8 mouse cellular contexts compared by ENCODE assay signal in the genomic region with DNA sequence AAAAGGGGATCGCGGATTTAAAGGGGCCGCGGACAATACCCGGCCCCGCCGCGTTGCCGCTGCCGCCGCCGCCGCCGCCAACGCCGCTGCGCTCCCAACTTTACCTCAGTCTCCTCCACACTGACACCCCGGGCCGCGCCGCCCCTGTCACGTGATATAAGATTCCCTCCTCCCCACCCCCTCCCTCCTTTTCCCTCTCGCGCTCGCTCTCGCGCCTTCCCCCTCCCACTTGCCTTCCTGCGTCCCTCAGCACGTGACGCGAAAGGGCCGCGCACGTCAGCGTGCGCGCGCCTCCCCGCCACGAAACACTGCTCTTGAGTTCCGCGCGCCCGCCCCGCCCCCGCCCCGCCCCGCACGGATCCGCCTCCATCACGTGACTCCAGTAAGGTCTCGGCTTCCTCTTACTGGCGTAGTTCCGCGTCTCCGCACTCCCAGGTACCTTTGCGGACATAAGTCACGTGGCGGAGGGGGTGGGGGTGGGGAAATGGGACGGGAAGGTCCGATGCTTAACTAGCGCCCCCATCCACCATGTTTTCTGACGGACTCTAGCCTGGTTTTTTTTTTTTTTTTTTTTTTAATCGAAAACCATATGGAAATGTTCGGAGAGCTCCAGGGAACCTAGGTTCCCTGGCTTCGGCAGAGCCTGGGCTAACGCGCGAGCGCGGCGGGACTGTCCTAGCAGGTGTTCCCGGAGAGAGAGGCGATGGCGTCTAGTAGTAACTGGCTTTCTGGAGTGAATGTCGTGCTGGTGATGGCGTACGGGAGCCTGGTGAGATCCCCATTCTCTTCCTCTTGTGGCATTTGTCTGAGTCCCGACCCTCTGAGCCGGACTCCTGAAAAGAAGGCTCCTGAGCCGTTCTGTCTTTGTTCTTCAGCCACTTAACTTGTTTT. TPM values are rescaled to one million over a fixed set of nuclear protein-coding genes. Genes with fewer than 3 reads are reported as not detected.
DNase-seq lines count a peak whose midpoint lies in the region; ATAC-seq and TF ChIP-seq lines count a peak whose summit lies in the region.

A gene (minus strand): TSS at position 278 of the 891 bp plus-strand sequence.

- in situ Hi-C loops in Patski (cut with MboI; ENCODE audit: low pct_unique_long_range_greater_than_20kb), result no loop called here

- CTCF ChIA-PET in Patski (lab: Charles Lee), result interaction anchor here (5.8 kb wide), 1 partner anchor 13 kb away, joined by 51 read pairs; no protein-coding TSS in a partner anchor

- H3K4me2 ChIP-seq in hindbrain, embryonic 13.5 days, result peak within 1 kb of the TSS; percentile 81

- H3K9me3 ChIP-seq in hindbrain, embryonic 13.5 days, result no peaks in the 10 kb centered on the region

- POLR2A ChIA-PET in Patski (lab: Charles Lee), result interaction anchor here (0.6 to 1.5 kb wide), 5 partner anchors 13 to 305 kb away, joined by 3 to 5 read pairs (median 4); a partner anchor contains a TSS

- H3K27me3 ChIP-seq in Patski, result no peaks in the 10 kb centered on the region
- no peaks in the 10 kb centered on the region for H3K27me3 ChIP-seq in hindbrain, embryonic 13.5 days

- TF ChIP-seq CTCF in Patski (IDR thresholded peaks at IDR 0.05), result no peak

- H3K4me1 ChIP-seq in hindbrain, embryonic 13.5 days (replicated peaks), result peaks cover 45% of the 10 kb centered on the region

- H3K4me3 ChIP-seq in hindbrain, embryonic 13.5 days, result peak within 1 kb of the TSS; percentile 87

- peak; percentile 70 for ATAC-seq in Patski
- ATAC-seq in hindbrain, embryonic 13.5 days (ENCODE audit: low FRiP score), result peak; percentile 94

- DNase-seq in Patski (ENCODE audit: low read depth, low spot score), result peak; percentile 95
- peak; percentile 97 for DNase-seq in cerebellum, postnatal 14 days
- DNase-seq in frontal cortex, postnatal 14 days (ENCODE audit: low spot score in 2 of 2), result peak; percentile 87 to 92
- peak; percentile 81 to 83 for DNase-seq in layer of hippocampus, postnatal 25 days (ENCODE audit: extremely low spot score in 1 of 2, low spot score in 1 of 2)
- DNase-seq in lung, postnatal 25 days (ENCODE audit: low spot score), result peak; percentile 94
- DNase-seq in retina, embryonic 14.5 days (ENCODE audit: low spot score), result peak; percentile 97
- DNase-seq in thymus, postnatal 4 days, result peak; percentile 96

- H3K9ac ChIP-seq in hindbrain, embryonic 13.5 days, result peak within 1 kb of the TSS; percentile 97

- peak within 1 kb of the TSS; percentile 97 for H3K27ac ChIP-seq in hindbrain, embryonic 13.5 days

- H3K36me3 ChIP-seq in hindbrain, embryonic 13.5 days, result peaks cover 28% of the 10 kb centered on the region

- WGBS in hindbrain, embryonic 13.5 days, result under 1% methylated on average over 80 of the region's 81 CpGs

RNA-seq across cellular contexts. Expression of the gene that starts here (rescaled TPM):
- polyA plus RNA-seq in Patski (2021), result 232 TPM
- 157 TPM in 2 replicates for polyA plus RNA-seq in hindbrain, embryonic 13.5 days (2015; fragmentation: Nextera tagmentation; extraction: Ambion mirVana)
- total RNA-seq in layer of hippocampus, postnatal 25 days (2021), result 100 to 1,000 TPM; 144 to 181 TPM

Comparison
In these comparisons a context has a peak if more than half of its experiments do, and no peak if none do; other contexts are left out.
1. Peak in every context shown above with its lines: DNase-seq, ATAC-seq, H3K4me3 ChIP-seq and H3K27ac ChIP-seq.